Mouse (Mus musculus) ES-E14 (cell line): ENCODE data around the gene Lmntd2. TPM values are rescaled to one million over a fixed set of nuclear protein-coding genes. Genes with fewer than 3 reads are reported as not detected.

ENCODE experiments used
- DNase-seq: peaks from one replicate; pipeline ENCODE4 v3.0.0-alpha.2; 2013; ENCODE audit warnings: low read depth, low spot score
- H3K27ac ChIP-seq: 2 replicates; pipeline ENCODE4 v1.5.1; 2012; ENCODE audit warnings: low read depth, mild to moderate bottlenecking, low read length, moderate library complexity, mixed read lengths; ENCODE audit not compliant: poor library complexity, insufficient read depth, severe bottlenecking
- H3K36me3 ChIP-seq: 2 replicates; pipeline ENCODE4 v1.6.1; 2012; ENCODE audit warnings: mild to moderate bottlenecking, low read length, moderate library complexity, mixed read lengths; ENCODE audit not compliant: control insufficient read depth, poor library complexity, insufficient read depth, severe bottlenecking
- H3K4me1 ChIP-seq, 2 experiments: fragments of 150-350 bp in 1 of 2; sonication (generic) in 1 of 2; 2 replicates each; pipeline ENCODE4 v1.6.1; 2012; ENCODE audit warnings: low read length in 2 of 2, mild to moderate bottlenecking in 1 of 2, mixed read lengths in 1 of 2; ENCODE audit not compliant: control insufficient read depth in 2 of 2, insufficient read depth in 2 of 2, poor library complexity in 1 of 2
- H3K4me3 ChIP-seq, 2 experiments: fragments of 150-350 bp in 1 of 2; sonication (generic) in 1 of 2; 2 replicates each; pipeline ENCODE4 v1.5.1; 2012; ENCODE audit warnings: low read length in 2 of 2, low read depth in 1 of 2, mild to moderate bottlenecking in 1 of 2, mixed read lengths in 1 of 2; ENCODE audit not compliant: insufficient read depth in 1 of 2, poor library complexity in 1 of 2, severe bottlenecking in 1 of 2
- H3K9ac ChIP-seq: 2 replicates; pipeline ENCODE4 v1.6.1; 2012; ENCODE audit warnings: low read depth, mild to moderate bottlenecking, low read length, mixed read lengths; ENCODE audit not compliant: poor library complexity, insufficient read depth, severe bottlenecking
- H3K9me3 ChIP-seq: fragments of 150-350 bp; sonication (generic); 2 replicates; pipeline ENCODE4 v1.6.1; 2012; ENCODE audit warnings: low read depth, mild to moderate bottlenecking, low read length; ENCODE audit not compliant: control insufficient read depth, insufficient read depth
- CHD2 ChIP-seq: IDR thresholded peaks from 2 replicates; pipeline ENCODE4 v1.6.1; 2014; ENCODE audit warnings: mild to moderate bottlenecking, low read depth, low read length, inconsistent platforms
- HCFC1 ChIP-seq: IDR thresholded peaks from 2 replicates; pipeline ENCODE4 v1.6.1; 2012; ENCODE audit warnings: low read length, inconsistent platforms, borderline replicate concordance; ENCODE audit not compliant: insufficient read depth
- MAFK ChIP-seq: IDR thresholded peaks from 2 replicates; pipeline ENCODE4 v1.6.1; 2014; ENCODE audit warnings: mild to moderate bottlenecking, low read depth, low read length, inconsistent platforms; ENCODE audit not compliant: insufficient read depth
- ZC3H11A ChIP-seq: IDR thresholded peaks from 2 replicates; pipeline ENCODE4 v1.6.1; 2012; ENCODE audit warnings: low read depth, mild to moderate bottlenecking, inconsistent platforms, low read length, borderline replicate concordance
- ZNF384 ChIP-seq: IDR thresholded peaks from 2 replicates; pipeline ENCODE4 v1.6.1; 2012; ENCODE audit warnings: low read depth, low read length, inconsistent platforms
- in situ Hi-C, 2 experiments: fragments of 600-800 bp; cut with MboI; formaldehyde crosslinking; loops; one replicate each; pipeline ENCODE4 v1.15.1; 2025; ENCODE audit warnings: low sequenced_read_pairs in 2 of 2, inconsistent platforms in 1 of 2; ENCODE audit not compliant: unreplicated experiment in 2 of 2
- total RNA-seq: library from RNA; depleted of rRNA; stranded (reverse); fragments of 300-350 nt; gene quantifications from 2 replicates; pipeline ENCODE4 v1.2.3, GENCODE M21; 2012

Gene Lmntd2
- total RNA-seq, 1 experiment: 4.0 TPM

- peak overlapping the region; percentile 94; the same call in 1 of the 2 replicates for H3K9ac ChIP-seq
- no peak for TF ChIP-seq ZNF384
- no peak for TF ChIP-seq MAFK
- TF ChIP-seq HCFC1: no peak
- no peak for TF ChIP-seq CHD2
- TF ChIP-seq ZC3H11A: no peak
Observed at GRCm38 (mm10) chr7:141173323-141173850, 40.5 kb downstream of the Lmntd2 start.

GRCm38 (mm10) chr7:141172116-141173006, 41.5 kb downstream of the Lmntd2 start, which contains the start of gene Rnh1:
TSS of gene Rnh1 (minus strand) at chr7:141172857.
- TF ChIP-seq CHD2: peak; percentile 49; the same call in 1 of the 2 replicates
- TF ChIP-seq MAFK: no peak
- no peak for TF ChIP-seq ZC3H11A
- TF ChIP-seq HCFC1: peak; percentile 69; the same call in 1 of the 2 replicates
- no peak for TF ChIP-seq ZNF384
- peak within 1 kb of the TSS; percentile 94 for H3K9ac ChIP-seq
- no peaks in the 10 kb centered on the region for H3K9me3 ChIP-seq
- in situ Hi-C loops: loop anchor here in 1 of 2 experiments (10.0 kb wide), 1 partner anchor 328 kb away; the partner anchor contains the start of genes Odf3 and Scgb1c1
- peak; percentile 86 for DNase-seq
- peaks cover 5% of the 10 kb centered on the region in 2 experiments; a peak in 2 of 4 replicates for H3K4me1 ChIP-seq
- peak within 1 kb of the TSS; percentile 84 to 85 for H3K4me3 ChIP-seq
- H3K36me3 ChIP-seq: no peaks in the 10 kb centered on the region
- peak within 1 kb of the TSS; percentile 90 for H3K27ac ChIP-seq

More at GRCm38 (mm10) chr7:141173323-141173850, 40.5 kb downstream of the Lmntd2 start:
- Histone ChIP-seq H3K27ac (no peak overlapping the region), H3K4me3 (peak overlapping the region; percentile 84 to 85; a peak in 3 of 4 replicates), H3K9me3 (no peaks in the 10 kb centered on the region), H3K4me1 (0 out of 4 replicates have a peak, but pooled peaks cover 0 to 1% of the 10 kb centered on the region in 2 experiments), H3K36me3 (no peaks in the 10 kb centered on the region)
- in situ Hi-C loops: loop anchor here in 1 of 2 experiments (10.0 kb wide), 1 partner anchor 329 kb away; the partner anchor contains the start of genes Odf3 and Scgb1c1
- DNase-seq: no peak

- TF ChIP-seq HCFC1: no peak
- TF ChIP-seq ZC3H11A: no peak
- no peak for TF ChIP-seq MAFK
- no peak for TF ChIP-seq CHD2
- Histone ChIP-seq H3K9me3 (no peaks in the 10 kb centered on the region), H3K36me3 (peaks cover 2% of the 10 kb centered on the region; the same call in 1 of the 2 replicates), H3K27ac (no peak overlapping the region), H3K4me1 (peaks cover 5% of the 10 kb centered on the region in 2 experiments; a peak in 2 of 4 replicates), H3K4me3 (no peak overlapping the region), H3K9ac (no peak overlapping the region)
- in situ Hi-C loops: loop anchor here in 1 of 2 experiments (10.0 kb wide), 1 partner anchor 325 kb away; the partner anchor contains the start of genes Odf3 and Scgb1c1
- DNase-seq: no peak
Observed at GRCm38 (mm10) chr7:141169866-141170265, 44.0 kb downstream of the Lmntd2 start.

- Histone ChIP-seq H3K9ac (no peak overlapping the region), H3K9me3 (no peaks in the 10 kb centered on the region), H3K27ac (no peak overlapping the region), H3K4me1 (peaks cover 5 to 7% of the 10 kb centered on the region in 2 experiments; a peak in 2 of 4 replicates), H3K4me3 (no peak overlapping the region), H3K36me3 (peaks cover 4% of the 10 kb centered on the region; the same call in 1 of the 2 replicates)
- DNase-seq: no peak
- in situ Hi-C loops: no loop called here
- TF ChIP-seq HCFC1 (no peak), MAFK (no peak), ZNF384 (no peak), ZC3H11A (no peak), CHD2 (no peak)
Observed at GRCm38 (mm10) chr7:141169300-141169699, 44.6 kb downstream of the Lmntd2 start.
